Mouse (Mus musculus): ENCODE data around the gene Snx6. TPM values are rescaled to one million over a fixed set of nuclear protein-coding genes. Genes with fewer than 3 reads are reported as not detected.
"Not testable (repeated sequence)": the region's sequence is repeated elsewhere in the genome, so short reads cannot be mapped to it uniquely, and the experiment has no call there.

Gene Snx6
- total RNA-seq, 2 experiments from 2014 or later, result 57.6 to 61.0 TPM

DNA sequence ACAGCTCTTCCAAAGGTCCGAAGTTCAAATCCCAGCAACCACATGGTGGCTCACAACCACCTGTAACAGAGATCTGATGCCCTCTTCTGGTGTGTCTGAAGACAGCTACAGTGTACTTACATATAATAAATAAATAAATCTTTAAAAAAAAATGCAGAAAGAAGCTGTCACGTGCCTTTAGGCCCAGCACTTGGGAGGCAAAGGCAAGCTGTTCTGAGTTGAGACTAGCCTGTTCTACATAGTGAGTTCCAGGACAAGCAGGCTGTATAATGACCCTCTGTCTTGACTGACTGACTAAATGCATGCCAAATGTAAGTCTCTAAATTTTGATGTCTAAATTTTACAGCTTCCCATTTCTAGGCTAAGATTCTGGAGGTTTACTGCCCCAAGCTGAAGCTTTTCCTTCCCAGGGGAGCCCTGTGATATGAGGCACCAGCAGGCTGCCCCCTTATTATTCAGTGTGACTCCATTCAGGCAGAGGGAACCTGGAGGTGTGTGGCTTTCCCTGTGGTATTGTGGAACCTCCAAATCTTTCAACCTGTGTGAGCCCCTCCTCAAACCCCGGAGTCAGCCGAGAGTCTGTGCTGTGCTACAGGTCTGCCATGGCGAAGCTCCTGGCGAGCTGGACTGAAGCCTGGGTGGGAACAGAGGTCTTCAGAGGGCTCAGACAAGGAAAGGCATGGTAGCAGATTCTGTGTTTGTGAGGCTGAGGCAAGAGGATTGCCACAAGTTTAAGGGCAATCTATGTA is 9.9 kb upstream of the Snx6 start:
- no peak for DNase-seq (ENCODE audit: low spot score in 2 of 2)

- no peak for DNase-seq (ENCODE audit: low spot score in 2 of 2)
Observed at GRCm38 (mm10) chr12:54803531-54803930, 8.0 kb upstream of the Snx6 start.

DNA sequence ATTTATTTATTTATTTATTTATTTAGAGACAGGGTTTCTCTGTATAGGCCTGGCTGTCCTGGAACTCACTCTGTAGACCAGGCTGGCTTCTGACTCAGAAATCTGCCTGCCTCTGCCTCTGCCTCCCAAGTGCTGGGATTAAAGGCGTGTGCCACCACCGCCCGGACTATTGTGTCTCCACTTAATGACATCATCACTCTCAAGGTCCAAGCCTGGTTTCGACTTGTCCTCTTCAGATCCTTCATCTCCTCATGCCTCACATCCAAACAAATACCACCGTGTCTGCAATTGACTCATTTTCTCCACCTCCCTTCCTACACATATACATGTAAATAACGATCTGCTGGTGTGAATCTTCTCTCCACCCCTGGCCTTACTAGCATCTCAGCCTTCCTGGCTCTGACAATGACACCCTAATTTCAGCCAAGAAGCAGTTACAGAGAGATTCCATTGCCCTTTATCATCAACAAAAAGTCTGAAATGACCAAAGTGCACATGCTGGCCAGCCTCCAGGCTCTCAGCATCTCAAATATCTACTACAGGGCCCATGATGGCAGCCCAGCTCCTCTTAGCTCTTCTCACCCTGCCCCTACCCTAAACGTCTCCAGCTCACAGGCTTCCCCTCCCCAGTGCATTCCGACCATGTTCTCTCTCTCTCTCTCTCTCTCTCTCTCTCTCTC is 1.2 kb upstream of the Snx6 start:
- no peak for DNase-seq (ENCODE audit: low spot score in 2 of 2)

DNA sequence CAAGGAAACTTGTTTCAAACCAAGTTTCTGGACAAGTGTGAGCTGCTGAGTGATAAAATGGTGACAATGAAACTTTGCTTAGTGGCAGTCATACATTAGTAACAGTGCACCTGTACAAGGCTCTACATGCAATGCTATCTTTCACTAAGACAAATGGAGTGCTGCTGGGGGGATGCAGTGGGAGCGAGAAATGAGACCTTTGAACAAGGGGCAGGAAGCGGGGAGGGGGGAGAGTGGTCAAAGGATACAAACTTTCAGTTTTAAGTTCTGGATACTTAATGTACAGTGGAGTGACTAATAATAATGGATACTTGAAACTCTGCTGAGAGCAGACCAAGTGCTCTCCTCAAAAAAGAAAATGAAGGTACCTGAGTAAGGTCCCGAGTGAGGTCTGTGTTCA is 1.1 kb downstream of the Snx6 start:
- DNase-seq (ENCODE audit: low spot score in 2 of 2), result no peak

- DNase-seq (ENCODE audit: low spot score in 2 of 2), result no peak
Observed at GRCm38 (mm10) chr12:54791465-54791864, 4.0 kb downstream of the Snx6 start.

- DNase-seq (ENCODE audit: low spot score in 2 of 2), result no peak
Observed at GRCm38 (mm10) chr12:54789346-54790143, 6.0 kb downstream of the Snx6 start.

- no peak for DNase-seq (ENCODE audit: low spot score in 2 of 2)
Observed at GRCm38 (mm10) chr12:54763624-54764023, 31.9 kb downstream of the Snx6 start.

GRCm38 (mm10) chr12:54760676-54761075 is 34.8 kb downstream of the Snx6 start:
- DNase-seq (ENCODE audit: low spot score in 2 of 2), result no peak

- no peak for DNase-seq (ENCODE audit: low spot score in 2 of 2)
Observed at GRCm38 (mm10) chr12:54758846-54759245, 36.7 kb downstream of the Snx6 start.

DNA sequence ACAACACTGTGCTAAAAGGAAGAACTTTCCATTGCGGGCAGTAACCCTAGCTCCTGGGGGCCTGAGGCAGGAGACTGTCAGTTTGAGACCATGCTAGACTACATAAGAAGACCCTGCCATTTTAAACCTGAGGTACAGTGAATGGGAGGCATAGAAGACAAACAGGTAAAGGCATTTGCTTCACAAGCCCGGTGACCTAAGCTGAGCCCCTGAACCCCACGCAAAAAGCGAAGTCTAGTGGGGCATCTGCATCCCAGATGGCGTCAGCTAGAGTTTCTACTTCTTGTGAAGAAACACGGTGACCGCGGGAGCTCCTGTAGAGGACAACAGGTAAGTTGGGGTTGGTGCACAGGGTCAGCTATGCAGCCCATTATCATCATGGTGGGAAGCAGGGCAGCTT is 46.9 kb downstream of the Snx6 start:
- DNase-seq (ENCODE audit: low spot score in 2 of 2), result no peak

DNA sequence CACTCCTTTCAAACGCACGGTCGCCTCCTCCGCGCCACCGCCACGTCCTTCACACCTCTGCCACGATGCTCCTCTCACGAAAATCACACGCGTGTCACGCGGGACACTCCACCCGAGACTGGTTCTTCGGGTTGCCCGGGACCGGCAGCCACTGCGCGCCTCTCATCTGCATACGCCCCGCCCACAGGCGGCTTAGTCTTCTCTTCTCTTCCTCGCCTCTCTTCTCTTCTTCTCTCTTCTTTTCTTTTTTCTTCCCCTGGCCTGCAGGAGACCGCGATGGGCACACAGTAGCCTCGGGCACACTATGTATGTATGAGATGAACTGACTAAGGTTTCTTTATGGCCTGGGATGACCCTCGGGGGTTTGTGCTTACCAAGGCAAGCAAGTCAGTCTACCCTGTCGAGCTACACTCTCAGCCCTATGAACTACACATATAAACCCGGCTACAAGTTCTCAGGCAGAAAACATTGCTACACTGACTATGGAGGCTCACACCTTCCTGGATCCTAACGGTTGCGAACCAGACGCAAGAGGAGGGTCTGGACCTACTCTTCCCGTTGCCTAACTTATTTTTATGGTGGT is 56.8 kb downstream of the Snx6 start:
- not testable (repeated sequence) for DNase-seq (ENCODE audit: low spot score in 2 of 2)

- DNase-seq (ENCODE audit: low spot score in 2 of 2), result not testable (repeated sequence)
Observed at GRCm38 (mm10) chr12:54737891-54738660, 57.4 kb downstream of the Snx6 start.

- DNase-seq (ENCODE audit: low spot score in 2 of 2), result not testable (repeated sequence)
Observed at GRCm38 (mm10) chr12:54734307-54735131, 61.0 kb downstream of the Snx6 start.

DNA sequence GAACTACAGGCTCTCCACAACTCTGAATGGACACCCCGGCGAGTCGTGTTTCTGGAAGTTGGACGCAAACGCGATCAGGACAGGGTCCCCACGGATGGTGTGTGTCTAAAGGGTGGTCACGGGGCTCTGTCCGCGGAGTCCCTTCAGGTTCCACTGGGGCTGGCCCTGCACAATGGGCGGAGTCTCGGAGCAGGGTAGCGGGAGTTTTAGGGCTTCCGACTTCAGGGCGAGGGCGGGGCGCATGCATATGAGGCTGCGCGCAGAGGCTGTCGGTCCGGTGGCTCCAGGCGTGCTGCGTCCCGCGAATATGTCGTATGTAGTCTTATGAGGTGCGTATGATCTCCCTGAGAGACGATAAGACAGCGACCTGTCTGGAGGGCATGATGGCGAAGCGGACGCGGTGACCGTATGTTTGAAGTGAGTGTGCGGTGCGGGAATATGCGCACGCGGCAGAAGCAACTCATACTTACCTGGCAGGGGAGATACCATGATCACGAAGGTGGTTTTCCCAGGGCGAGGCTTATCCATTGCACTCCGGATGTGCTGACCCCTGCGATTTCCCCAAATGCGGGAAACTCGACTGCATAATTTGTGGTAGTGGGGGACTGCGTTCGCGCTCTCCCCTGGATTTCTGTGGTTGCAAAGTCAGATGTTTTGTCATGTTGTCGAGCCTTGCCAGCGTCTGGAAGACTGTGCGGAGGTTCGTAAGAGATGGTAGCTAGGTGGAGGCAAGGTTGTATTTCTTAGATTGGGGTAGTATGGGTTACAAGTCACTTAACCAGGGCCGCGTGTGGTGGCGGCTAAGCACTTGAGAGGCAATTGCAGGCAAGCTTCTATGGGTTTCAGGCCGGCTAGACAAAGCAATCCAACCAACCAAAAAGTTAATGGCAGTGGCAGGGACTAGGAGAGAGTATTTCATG is 66.1 kb downstream of the Snx6 start:
- DNase-seq (ENCODE audit: low spot score in 2 of 2), result not testable (repeated sequence)

GRCm38 (mm10) chr12:54718871-54719786 is 76.4 kb downstream of the Snx6 start:
- not testable (repeated sequence) for DNase-seq (ENCODE audit: low spot score in 2 of 2)

- DNase-seq (ENCODE audit: low spot score in 2 of 2), result not testable (repeated sequence)
Observed at GRCm38 (mm10) chr12:54717516-54717915, 78.0 kb downstream of the Snx6 start.

DNA sequence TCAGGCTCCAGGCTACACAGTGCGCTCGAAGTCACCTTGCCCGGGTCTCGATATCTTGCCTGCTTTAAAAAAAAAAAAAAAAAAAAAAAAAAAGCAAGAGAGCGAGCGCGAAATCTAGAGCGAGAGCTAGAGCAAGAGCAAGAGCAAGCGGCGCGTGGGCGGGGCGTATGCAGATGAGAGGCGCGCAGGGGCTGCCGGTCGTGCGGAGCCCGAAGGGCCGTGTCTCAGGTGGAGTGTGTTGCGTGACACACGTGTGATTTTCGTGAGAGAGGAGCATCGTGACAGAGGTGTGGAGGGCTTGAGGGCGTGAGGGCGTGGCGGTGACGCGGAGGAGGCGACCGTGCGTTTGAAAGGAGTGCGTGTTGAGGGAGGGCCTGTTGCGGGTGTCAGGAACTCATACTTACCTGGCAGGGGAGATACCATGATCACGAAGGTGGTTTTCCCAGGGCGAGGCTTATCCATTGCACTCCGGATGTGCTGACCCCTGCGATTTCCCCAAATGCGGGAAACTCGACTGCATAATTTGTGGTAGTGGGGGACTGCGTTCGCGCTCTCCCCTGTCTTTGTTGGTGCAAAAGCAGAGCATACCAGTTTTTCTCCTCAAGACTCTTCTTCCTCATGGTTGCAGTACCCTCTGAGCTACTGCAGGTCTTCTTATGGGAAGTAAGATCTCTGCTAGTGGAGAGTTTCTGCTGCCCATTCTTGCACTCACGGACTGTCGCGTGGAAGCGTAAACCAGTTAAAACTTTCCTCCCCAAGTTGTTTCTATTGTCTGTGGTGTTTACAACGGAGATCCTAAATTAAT is 81.5 kb downstream of the Snx6 start:
- peak; percentile 31 to 42 for DNase-seq (ENCODE audit: low spot score in 2 of 2)
